Mouse (Mus musculus) limb, embryonic 10.5 days (tissue): ENCODE results near the gene Tlr4. TPM values are rescaled to one million over a fixed set of nuclear protein-coding genes. Genes with fewer than 3 reads are reported as not detected.
A peak's percentile ranks its signal among the peaks of the same experiment; 100 is the strongest.

ENCODE experiments used
- DNase-seq: peaks from one replicate; pipeline ENCODE4 v3.0.0-alpha.2; 2017; ENCODE audit warnings: low spot score
- H3K27ac ChIP-seq: fragments of 300-500 bp; sonication (generic); 2 replicates; pipeline ENCODE4 v1.5.1; 2016; ENCODE audit warnings: mild to moderate bottlenecking
- H3K27me3 ChIP-seq: fragments of 300-500 bp; sonication (generic); 2 replicates; pipeline ENCODE4 v1.6.1; 2016; ENCODE audit warnings: low read depth, mild to moderate bottlenecking; ENCODE audit not compliant: poor library complexity, severe bottlenecking
- H3K36me3 ChIP-seq: fragments of 300-500 bp; sonication (generic); 2 replicates; pipeline ENCODE4 v1.6.1; 2016; ENCODE audit warnings: mild to moderate bottlenecking, moderate library complexity
- H3K4me1 ChIP-seq: fragments of 300-500 bp; sonication (generic); 2 replicates; pipeline ENCODE4 v1.6.1; 2016
- H3K4me3 ChIP-seq: fragments of 300-500 bp; sonication (generic); 2 replicates; pipeline ENCODE4 v1.5.1; 2016; ENCODE audit warnings: mild to moderate bottlenecking, moderate library complexity
- H3K9me3 ChIP-seq: fragments of 300-500 bp; sonication (generic); replicated peaks from 2 replicates; pipeline ENCODE4 v1.6.1; 2016; ENCODE audit warnings: mild to moderate bottlenecking
- WGBS: fragments of 180-500 bp; shearing (Covaris S2); methylation state at CpG from one replicate; pipeline ENCODE4 v1.1.7; 2016; 5-methylcytosine and 5-hydroxymethylcytosine counted together
- polyA plus RNA-seq: library from polyadenylated mRNA; unstranded; fragments of >200 nt; fragmentation: Nextera tagmentation; extraction: Ambion mirVana; gene quantifications from 2 replicates; pipeline ENCODE4 v1.2.1, GENCODE M21; 2016

The Tlr4 gene
- polyA plus RNA-seq, 1 experiment from 2014 or later, result 0.69 TPM

DNA sequence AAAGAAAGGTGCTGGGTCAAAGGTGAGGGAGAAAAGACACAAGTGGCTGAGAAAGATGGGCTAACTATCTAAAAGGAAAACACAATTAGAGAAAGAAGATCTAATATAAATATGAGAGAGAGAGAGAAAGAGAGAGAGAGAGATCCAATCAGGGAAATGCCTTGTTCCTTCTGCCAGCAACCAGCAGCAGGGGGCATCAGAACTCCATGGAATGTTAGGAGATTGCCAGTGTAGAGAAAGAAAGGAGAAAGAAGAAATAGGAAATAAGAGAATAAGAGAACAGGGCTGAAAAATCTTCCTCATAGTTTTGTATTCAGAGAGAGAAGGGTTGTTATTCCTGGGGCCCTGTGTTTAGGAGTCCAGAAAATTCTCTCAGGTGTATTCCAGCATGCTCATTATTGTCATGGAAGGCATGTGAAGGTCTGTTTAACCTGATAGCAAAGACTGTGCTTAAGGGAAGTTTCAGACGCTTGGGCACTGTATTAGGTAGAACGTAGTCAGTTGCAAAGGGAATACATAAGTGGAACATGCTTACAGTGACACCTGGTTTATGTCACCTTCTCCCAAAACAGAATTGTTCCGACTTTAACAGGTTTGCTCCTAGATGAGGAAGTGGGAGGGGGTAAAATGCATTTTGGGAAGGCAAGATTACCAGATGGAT, 96.4 kb downstream of the Tlr4 start:
- DNase-seq, result peak; percentile 63

DNA sequence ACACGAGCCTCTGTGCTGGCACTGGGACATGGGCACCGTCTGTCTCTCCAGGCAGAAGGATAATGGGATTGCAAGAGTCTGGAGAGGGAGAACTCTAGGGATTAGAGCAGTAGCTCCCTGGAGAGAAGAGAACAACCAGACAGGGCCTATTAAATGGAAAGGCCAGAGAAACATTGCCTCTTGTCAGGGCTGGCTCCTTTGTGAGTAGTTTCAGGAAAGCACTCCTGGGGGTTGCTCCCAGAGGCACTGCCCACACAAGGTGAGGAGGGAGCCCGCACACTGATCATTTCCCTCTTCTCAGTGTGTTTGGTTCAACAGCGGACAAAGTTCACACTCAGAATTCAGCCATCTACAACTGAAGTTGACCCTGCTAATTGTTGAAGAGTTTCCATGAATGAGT, 98.7 kb downstream of the Tlr4 start:
- Histone ChIP-seq H3K4me1 (no peaks in the 10 kb centered on the region), H3K9me3 (no peaks in the 10 kb centered on the region), H3K27ac (no peak overlapping the region), H3K27me3 (no peaks in the 10 kb centered on the region), H3K36me3 (no peaks in the 10 kb centered on the region), H3K4me3 (no peak overlapping the region)
- WGBS, result 60% methylated on average over 4 of the region's 4 CpGs
- DNase-seq, result no peak

More for the DNA sequence above, 96.4 kb downstream of the Tlr4 start:
- no peak overlapping the region for H3K4me3 ChIP-seq
- H3K27ac ChIP-seq, result no peak overlapping the region
- H3K27me3 ChIP-seq, result no peaks in the 10 kb centered on the region
- no peaks in the 10 kb centered on the region for H3K4me1 ChIP-seq
- no peaks in the 10 kb centered on the region for H3K36me3 ChIP-seq
- H3K9me3 ChIP-seq, result no peaks in the 10 kb centered on the region
- 66% methylated on average over 3 of the region's 3 CpGs for WGBS

DNA sequence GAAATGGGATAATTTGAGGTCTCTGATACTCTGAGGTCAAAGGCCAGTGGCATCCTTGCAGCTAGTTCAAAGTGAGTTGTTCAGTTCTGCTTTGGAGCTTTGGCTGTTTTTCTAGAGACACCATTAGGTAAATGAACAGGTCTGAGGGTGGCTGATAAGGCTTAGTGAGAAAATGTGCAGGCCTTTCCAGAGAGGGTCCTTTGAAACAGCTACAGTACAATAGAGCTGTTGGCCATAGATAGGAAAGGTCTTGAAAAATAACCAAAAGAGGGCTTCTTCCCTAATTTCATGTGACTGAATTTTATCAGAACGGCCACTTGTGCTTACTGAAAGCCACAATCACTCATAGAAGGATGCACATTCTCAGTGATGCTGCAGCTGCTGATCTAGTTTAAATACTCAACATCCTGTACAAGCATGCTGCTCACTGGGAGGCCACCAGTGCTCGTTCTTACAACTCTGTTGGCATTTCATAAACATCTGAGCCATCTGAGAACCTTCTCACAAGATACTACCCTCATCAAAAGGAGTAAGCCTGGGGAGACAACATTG, 100.2 kb downstream of the Tlr4 start:
- no peak overlapping the region for H3K4me3 ChIP-seq
- no peak overlapping the region for H3K27ac ChIP-seq
- no peaks in the 10 kb centered on the region for H3K4me1 ChIP-seq
- WGBS, result 75% methylated on average over 2 of the region's 2 CpGs
- no peaks in the 10 kb centered on the region for H3K36me3 ChIP-seq
- no peaks in the 10 kb centered on the region for H3K27me3 ChIP-seq
- no peak for DNase-seq
- H3K9me3 ChIP-seq, result no peaks in the 10 kb centered on the region

DNA sequence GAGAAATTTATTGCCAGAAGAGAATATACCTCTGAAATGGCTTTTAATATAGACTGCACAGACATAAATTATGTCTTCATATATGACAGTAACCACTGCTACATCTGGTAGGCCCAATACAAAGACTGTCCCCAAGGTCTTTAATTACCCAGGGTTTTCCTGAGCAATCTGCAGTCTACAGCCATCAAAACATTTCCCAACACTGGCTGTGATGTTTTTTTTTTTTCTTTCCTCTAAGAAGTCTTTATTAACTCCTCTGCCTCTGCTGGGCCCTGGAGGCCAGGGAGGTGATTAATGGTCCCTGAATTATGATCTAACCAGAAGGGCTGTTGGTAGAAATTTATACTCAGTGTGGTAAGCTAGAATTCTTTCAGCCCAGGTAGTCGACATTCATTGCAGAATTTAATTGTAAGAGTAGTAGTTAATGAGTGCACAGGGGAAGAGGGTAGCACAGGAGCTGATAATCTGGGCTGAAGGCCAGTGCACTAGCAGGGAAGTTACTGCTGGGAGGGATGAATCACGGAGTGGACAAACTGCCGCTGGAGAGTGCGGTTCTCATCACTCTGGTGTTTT, 111.2 kb downstream of the Tlr4 start:
- no peak for DNase-seq
- Histone ChIP-seq H3K27ac (no peak overlapping the region), H3K36me3 (no peaks in the 10 kb centered on the region), H3K4me3 (no peak overlapping the region), H3K4me1 (peaks cover 5% of the 10 kb centered on the region; the same call in 1 of the 2 replicates), H3K27me3 (no peaks in the 10 kb centered on the region), H3K9me3 (no peaks in the 10 kb centered on the region)
- WGBS, result 65% methylated on average over 4 of the region's 4 CpGs

DNA sequence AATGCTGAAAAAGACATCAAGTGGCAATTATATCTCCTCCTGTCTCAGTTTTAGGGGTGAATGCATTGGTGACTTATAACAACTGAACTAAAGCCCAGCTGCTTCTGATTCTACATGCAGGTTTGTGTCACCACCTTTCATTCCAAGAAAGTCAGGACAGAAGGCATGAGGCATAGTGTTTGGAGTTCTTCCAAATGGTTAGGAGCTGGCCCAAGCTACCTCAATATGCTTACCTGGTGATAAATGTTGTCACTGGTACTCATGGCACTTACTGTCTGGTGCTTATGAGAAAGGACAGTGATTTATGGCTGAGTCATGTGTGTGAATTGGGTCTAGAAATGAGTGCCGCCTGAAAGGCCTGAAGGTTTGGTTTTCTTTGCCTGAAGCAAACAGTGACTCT, 114.5 kb downstream of the Tlr4 start:
- Histone ChIP-seq H3K36me3 (no peaks in the 10 kb centered on the region), H3K4me3 (no peak overlapping the region), H3K9me3 (no peaks in the 10 kb centered on the region), H3K4me1 (peaks cover 5% of the 10 kb centered on the region; the same call in 1 of the 2 replicates), H3K27me3 (no peaks in the 10 kb centered on the region), H3K27ac (no peak overlapping the region)
- DNase-seq, result no peak
- WGBS, result 64% methylated on average over 1 of the region's 1 CpGs

DNA sequence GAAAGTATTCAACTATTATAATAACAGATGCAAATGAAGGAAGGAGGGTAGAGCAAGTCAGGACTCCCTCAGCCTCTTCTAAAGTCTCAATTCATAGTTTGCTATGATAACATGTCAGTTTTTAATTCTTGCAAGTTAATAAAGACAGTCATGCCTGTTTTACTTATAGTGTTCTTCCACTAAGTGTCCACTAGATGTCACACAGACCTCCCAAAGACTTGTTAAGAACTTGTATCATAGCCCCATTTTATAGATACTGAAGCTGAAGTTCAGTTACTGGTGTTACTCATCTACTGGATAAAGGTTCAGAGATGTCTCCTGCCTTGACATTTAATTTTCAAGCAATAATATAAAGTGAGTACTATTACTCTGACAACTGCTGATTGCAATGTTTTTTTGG, 116.3 kb downstream of the Tlr4 start:
- Histone ChIP-seq H3K36me3 (no peaks in the 10 kb centered on the region), H3K27ac (no peak overlapping the region), H3K9me3 (no peaks in the 10 kb centered on the region), H3K4me3 (no peak overlapping the region), H3K4me1 (peaks cover 2% of the 10 kb centered on the region; the same call in 1 of the 2 replicates), H3K27me3 (no peaks in the 10 kb centered on the region)
- DNase-seq, result no peak

DNA sequence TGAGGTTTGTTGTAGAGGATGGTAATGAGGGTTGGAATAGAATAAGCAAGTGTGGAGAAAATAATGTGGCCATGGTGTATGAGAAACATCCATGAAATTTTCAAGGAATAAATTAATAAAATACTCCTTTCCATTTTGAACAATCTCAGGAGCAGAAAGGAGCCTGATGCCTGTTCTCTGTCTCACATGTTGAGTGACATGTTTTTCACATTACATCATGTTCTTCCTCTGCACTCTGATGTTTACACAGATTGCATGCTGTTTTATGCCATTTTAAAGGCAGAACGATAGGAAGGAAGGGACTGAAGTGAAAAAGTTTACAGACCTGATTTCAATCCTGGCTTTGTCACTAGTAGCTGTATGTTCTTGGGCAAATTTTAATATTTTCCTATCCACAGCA, 120.3 kb downstream of the Tlr4 start:
- no peaks in the 10 kb centered on the region for H3K27me3 ChIP-seq
- H3K27ac ChIP-seq, result no peak overlapping the region
- no peaks in the 10 kb centered on the region for H3K36me3 ChIP-seq
- DNase-seq, result no peak
- 75% methylated on average over 1 of the region's 1 CpGs for WGBS
- no peaks in the 10 kb centered on the region for H3K4me1 ChIP-seq
- no peaks in the 10 kb centered on the region for H3K9me3 ChIP-seq
- no peak overlapping the region for H3K4me3 ChIP-seq

DNA sequence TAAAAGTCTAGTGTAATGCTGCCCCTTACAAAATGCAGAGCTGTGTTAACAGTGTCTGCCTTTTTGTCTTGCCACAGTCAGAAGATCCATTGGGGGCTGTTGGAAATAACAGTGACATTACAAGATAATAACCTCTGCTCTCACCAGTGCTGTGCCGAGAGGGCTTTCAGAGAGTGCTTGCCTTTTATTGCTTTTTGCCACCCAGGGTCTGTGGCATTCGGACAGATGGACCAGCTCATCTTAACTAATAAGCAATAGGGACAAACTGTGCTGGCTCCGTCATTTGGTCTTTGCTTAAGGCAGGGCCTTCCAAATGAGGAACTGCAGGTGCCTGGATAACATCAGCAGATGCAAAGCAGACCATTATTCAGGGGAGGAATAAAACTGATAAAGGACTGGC, 147.5 kb downstream of the Tlr4 start:
- peaks cover 4% of the 10 kb centered on the region; the same call in 1 of the 2 replicates for H3K4me1 ChIP-seq
- DNase-seq, result no peak
- no peaks in the 10 kb centered on the region for H3K9me3 ChIP-seq
- 39% methylated on average over 3 of the region's 3 CpGs for WGBS
- H3K27ac ChIP-seq, result no peak overlapping the region
- no peak overlapping the region for H3K4me3 ChIP-seq
- H3K36me3 ChIP-seq, result no peaks in the 10 kb centered on the region
- H3K27me3 ChIP-seq, result no peaks in the 10 kb centered on the region
